Mouse (Mus musculus): ENCODE data around the gene Trp53bp2. TPM values are rescaled to one million over a fixed set of nuclear protein-coding genes. Genes with fewer than 3 reads are reported as not detected.

Gene Trp53bp2
- polyA plus RNA-seq, 1 experiment from 2014 or later: 24.1 TPM

DNA sequence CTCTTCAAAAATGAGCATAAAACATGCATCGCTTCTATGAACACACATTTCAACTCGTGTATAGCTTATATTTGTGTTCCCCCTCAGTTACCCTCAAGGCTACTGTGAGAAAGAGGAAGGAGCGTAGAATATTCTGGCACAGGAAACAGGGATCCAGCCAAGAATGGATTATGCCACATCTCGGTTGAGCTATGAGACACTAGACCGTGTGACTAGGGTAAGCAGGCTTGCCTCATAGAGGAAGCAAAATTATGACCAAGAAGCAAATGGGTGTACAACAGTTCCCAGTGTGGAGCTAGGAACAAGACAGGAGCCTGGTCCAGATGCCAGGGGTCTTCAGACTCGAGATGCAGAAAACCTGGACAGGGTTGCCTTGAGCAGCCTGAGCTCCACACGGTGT, 28.3 kb upstream of the Trp53bp2 start:
- Histone ChIP-seq H3K36me3 (ENCODE audit: poor library complexity, severe bottlenecking) (no peaks in the 10 kb centered on the region), H3K27me3 (no peaks in the 10 kb centered on the region), H3K4me1 (peaks cover 9% of the 10 kb centered on the region), H3K9ac (no peak overlapping the region), H3K9me3 (replicated peaks) (no peaks in the 10 kb centered on the region), H3K27ac (no peak overlapping the region), H3K4me2 (no peak overlapping the region), H3K4me3 (no peak overlapping the region)
- ATAC-seq: no peak
- 86% methylated on average over 7 of the region's 7 CpGs for WGBS

DNA sequence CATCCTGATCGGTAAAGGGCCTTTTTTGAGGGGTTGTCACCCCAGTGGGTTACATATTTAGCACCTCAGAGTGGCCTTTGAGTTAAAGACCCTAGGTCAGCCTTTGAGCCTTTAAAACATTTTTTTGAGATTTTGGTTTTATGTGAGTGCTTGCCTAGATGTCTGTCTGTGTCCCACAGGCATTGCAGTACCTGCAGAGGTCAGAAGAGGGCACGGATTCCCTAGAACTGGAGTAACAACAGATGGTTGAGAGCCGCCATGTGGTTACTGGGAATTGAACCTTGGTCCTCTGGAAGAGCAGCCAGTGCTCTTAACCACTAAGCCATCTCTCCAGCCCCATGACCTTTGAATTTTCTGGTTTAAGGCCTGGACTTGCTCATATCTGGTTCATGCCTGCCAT, 27.6 kb upstream of the Trp53bp2 start:
- ATAC-seq: no peak
- H3K9me3 ChIP-seq (replicated peaks): no peaks in the 10 kb centered on the region
- no peak overlapping the region for H3K9ac ChIP-seq
- no peak overlapping the region for H3K4me3 ChIP-seq
- peaks cover 6% of the 10 kb centered on the region; the same call in 1 of the 2 replicates for H3K4me1 ChIP-seq
- WGBS: 87% methylated on average over 3 of the region's 3 CpGs
- no peaks in the 10 kb centered on the region for H3K27me3 ChIP-seq
- H3K27ac ChIP-seq: no peak overlapping the region
- H3K4me2 ChIP-seq: no peak overlapping the region
- no peaks in the 10 kb centered on the region for H3K36me3 ChIP-seq (ENCODE audit: poor library complexity, severe bottlenecking)

DNA sequence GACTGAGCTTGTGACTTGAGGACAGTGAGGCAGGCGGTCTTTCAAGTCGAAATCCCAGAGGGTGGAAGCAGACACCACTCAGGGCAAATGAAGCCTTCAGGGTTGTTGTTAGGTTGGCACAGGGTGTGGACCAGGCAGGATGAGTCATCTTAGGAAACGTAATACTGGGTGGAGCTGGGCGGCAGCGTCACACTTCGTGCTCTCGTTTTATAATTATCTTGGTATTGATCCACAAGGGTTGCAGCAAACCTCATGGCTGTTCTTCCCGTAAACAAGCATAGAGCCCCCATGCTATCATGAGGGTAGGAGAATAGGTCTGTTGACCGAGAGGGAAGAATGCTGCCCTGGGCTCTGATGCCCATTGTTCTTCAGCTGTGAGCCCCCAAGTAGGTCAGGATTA, 25.9 kb upstream of the Trp53bp2 start:
- H3K4me2 ChIP-seq: no peak overlapping the region
- no peaks in the 10 kb centered on the region for H3K27me3 ChIP-seq
- no peaks in the 10 kb centered on the region for H3K9me3 ChIP-seq (replicated peaks)
- H3K4me1 ChIP-seq: peaks cover 6% of the 10 kb centered on the region; the same call in 1 of the 2 replicates
- no peak overlapping the region for H3K9ac ChIP-seq
- H3K36me3 ChIP-seq (ENCODE audit: poor library complexity, severe bottlenecking): no peaks in the 10 kb centered on the region
- no peak overlapping the region for H3K4me3 ChIP-seq
- WGBS: 12% methylated on average over 9 of the region's 9 CpGs
- no peak for ATAC-seq
- no peak overlapping the region for H3K27ac ChIP-seq

DNA sequence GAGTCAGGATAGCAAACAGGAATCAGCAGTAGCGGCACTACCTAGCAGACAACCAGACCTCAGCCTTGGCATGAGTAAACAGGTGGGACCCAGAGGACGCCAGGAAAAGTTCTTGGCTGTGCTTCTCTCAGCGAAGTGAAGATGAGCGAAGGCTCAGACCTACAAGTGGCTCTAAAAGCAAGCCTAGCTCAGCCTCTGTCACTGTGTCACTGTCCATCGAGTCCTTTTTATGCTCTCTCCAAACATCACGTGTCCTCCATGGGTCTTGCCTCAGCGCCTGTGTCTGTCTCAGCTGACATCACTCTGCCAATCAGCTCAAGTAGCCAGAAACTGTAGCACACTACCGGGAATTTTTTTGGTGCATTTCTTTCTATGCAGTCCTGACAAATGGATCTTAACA, 22.5 kb upstream of the Trp53bp2 start:
- no peaks in the 10 kb centered on the region for H3K27me3 ChIP-seq
- no peak for ATAC-seq

DNA sequence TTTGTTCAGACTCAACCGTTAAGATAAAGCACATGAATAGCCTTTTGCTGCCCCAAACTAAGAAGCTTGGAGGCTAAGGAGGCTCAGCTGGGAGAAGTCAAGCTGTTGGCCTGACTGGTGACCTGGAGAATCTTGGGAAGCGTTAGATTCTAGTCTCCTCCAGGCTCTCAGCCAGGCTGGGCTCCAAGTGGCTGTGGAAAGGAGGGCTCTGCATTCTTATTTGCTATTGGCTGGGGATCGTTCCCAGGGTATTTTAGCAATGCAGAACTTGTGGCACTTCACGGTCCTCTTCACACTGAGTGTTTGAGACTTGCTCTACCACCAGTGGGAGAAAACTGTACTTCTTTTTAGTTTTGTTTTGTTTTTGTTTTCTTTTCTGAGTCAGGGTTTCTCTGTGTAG, 20.2 kb upstream of the Trp53bp2 start:
- H3K9me3 ChIP-seq (replicated peaks): no peaks in the 10 kb centered on the region
- H3K27ac ChIP-seq: no peak overlapping the region
- no peak for ATAC-seq
- H3K36me3 ChIP-seq (ENCODE audit: poor library complexity, severe bottlenecking): no peaks in the 10 kb centered on the region
- H3K9ac ChIP-seq: no peak overlapping the region
- H3K27me3 ChIP-seq: no peaks in the 10 kb centered on the region
- no peaks in the 10 kb centered on the region for H3K4me1 ChIP-seq
- no peak overlapping the region for H3K4me3 ChIP-seq
- H3K4me2 ChIP-seq: no peak overlapping the region
- 51% methylated on average over 4 of the region's 4 CpGs for WGBS

More for the DNA sequence above, 22.5 kb upstream of the Trp53bp2 start:
- peaks cover 6% of the 10 kb centered on the region; the same call in 1 of the 2 replicates for H3K4me1 ChIP-seq
- H3K27ac ChIP-seq: no peak overlapping the region
- H3K9me3 ChIP-seq (replicated peaks): no peaks in the 10 kb centered on the region
- H3K4me2 ChIP-seq: no peak overlapping the region
- 95% methylated on average over 8 of the region's 8 CpGs for WGBS
- no peaks in the 10 kb centered on the region for H3K36me3 ChIP-seq (ENCODE audit: poor library complexity, severe bottlenecking)
- H3K9ac ChIP-seq: no peak overlapping the region
- H3K4me3 ChIP-seq: no peak overlapping the region

DNA sequence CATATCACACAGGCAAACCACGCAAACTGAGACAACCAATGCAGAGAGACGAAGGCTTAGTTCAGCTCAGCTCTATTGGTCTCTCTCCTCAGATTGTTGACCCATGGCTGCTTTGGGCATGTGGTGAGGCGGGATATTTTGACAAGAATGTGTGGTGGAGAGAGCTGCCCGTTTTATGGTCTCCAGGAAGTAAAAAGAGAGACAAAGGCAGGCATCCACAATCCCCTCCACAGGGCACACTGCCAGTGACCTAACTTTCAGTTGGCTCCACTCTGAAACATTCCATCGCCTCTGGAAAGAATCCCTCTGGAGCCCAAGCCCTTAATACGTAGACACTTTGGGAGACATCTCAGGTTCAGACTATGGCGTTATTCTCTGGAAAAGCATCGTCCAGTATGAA, 10.8 kb upstream of the Trp53bp2 start:
- no peaks in the 10 kb centered on the region for H3K9me3 ChIP-seq (replicated peaks)
- H3K4me2 ChIP-seq: no peak overlapping the region
- no peaks in the 10 kb centered on the region; the same call in 1 of the 2 replicates for H3K4me1 ChIP-seq
- ATAC-seq: no peak
- H3K27ac ChIP-seq: no peak overlapping the region
- no peaks in the 10 kb centered on the region for H3K27me3 ChIP-seq
- H3K4me3 ChIP-seq: no peak overlapping the region
- 70% methylated on average over 8 of the region's 8 CpGs for WGBS
- no peak overlapping the region for H3K9ac ChIP-seq
- H3K36me3 ChIP-seq (ENCODE audit: poor library complexity, severe bottlenecking): no peaks in the 10 kb centered on the region

DNA sequence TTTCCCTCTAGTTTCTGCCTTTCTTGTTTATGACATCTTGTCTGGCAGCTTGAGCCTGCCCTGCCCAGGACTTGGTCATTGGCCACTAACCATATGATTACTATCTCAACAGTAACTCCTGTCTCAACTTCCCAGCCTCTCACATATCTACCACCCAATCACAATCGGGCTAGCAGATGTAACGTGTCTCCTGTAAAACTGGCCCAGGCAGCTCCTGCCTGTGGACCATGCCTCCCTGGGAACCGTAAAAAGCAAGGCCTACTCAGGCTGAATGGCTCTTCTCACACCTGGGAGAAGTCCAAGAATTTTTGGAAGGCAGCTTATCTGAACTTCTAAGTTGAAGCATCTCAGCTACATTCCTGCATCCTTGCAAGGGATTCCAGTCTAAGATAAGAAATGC, 10.2 kb upstream of the Trp53bp2 start:
- H3K27me3 ChIP-seq: no peaks in the 10 kb centered on the region
- no peaks in the 10 kb centered on the region; the same call in 1 of the 2 replicates for H3K4me1 ChIP-seq
- 89% methylated on average over 3 of the region's 3 CpGs for WGBS
- H3K4me2 ChIP-seq: no peak overlapping the region
- H3K9ac ChIP-seq: no peak overlapping the region
- H3K4me3 ChIP-seq: no peak overlapping the region
- no peaks in the 10 kb centered on the region for H3K9me3 ChIP-seq (replicated peaks)
- H3K36me3 ChIP-seq (ENCODE audit: poor library complexity, severe bottlenecking): no peaks in the 10 kb centered on the region
- H3K27ac ChIP-seq: no peak overlapping the region
- no peak for ATAC-seq

DNA sequence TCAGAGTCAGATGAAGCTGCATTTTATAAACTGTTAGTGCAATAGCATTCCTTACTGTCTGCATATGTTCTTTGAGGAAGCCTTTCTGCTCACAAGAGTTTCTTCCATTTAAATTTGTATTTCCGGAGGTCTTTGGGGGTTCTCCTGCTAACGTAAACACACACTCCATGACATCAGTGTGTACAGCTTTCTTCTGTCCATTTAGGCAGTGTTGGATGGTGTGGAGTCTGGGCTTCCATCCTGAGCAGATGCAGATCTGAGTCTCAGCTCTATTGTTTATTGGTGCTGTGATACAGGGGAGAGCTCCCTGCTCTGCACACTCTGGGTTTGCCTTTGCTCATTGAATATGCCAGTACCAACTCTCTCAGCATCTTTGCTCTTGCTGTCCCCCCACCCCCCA, 9.8 kb upstream of the Trp53bp2 start:
- Histone ChIP-seq H3K4me1 (no peaks in the 10 kb centered on the region; the same call in 1 of the 2 replicates), H3K36me3 (ENCODE audit: poor library complexity, severe bottlenecking) (no peaks in the 10 kb centered on the region), H3K4me2 (no peak overlapping the region), H3K27me3 (no peaks in the 10 kb centered on the region), H3K9me3 (replicated peaks) (no peaks in the 10 kb centered on the region), H3K27ac (no peak overlapping the region), H3K4me3 (no peak overlapping the region), H3K9ac (no peak overlapping the region)
- 92% methylated on average over 2 of the region's 2 CpGs for WGBS
- ATAC-seq: no peak

DNA sequence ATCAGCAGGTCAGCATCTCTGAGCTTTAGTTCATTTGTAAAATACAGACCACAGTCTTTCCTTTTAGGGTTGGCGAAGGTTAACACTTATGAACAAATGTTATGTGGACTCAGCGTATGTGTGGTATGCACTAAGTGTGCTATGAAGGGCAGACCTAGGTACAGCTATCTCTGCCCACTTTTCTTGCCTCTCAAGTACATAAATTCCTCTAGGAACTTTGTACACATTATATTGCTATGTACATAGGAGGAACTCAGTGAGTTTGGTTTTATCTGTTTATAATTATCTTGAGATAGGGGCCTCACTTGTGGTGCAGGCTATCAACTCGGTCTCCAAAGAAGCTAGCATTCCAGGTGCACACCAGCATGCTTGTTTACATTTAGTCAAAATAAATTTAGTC, 9.1 kb upstream of the Trp53bp2 start:
- H3K36me3 ChIP-seq (ENCODE audit: poor library complexity, severe bottlenecking): no peaks in the 10 kb centered on the region
- no peak for ATAC-seq
- no peak overlapping the region for H3K4me3 ChIP-seq
- no peaks in the 10 kb centered on the region for H3K27me3 ChIP-seq
- H3K4me1 ChIP-seq: no peaks in the 10 kb centered on the region; the same call in 1 of the 2 replicates
- no peak overlapping the region for H3K4me2 ChIP-seq
- no peaks in the 10 kb centered on the region for H3K9me3 ChIP-seq (replicated peaks)
- WGBS: 86% methylated on average over 3 of the region's 3 CpGs
- no peak overlapping the region for H3K27ac ChIP-seq
- H3K9ac ChIP-seq: no peak overlapping the region

DNA sequence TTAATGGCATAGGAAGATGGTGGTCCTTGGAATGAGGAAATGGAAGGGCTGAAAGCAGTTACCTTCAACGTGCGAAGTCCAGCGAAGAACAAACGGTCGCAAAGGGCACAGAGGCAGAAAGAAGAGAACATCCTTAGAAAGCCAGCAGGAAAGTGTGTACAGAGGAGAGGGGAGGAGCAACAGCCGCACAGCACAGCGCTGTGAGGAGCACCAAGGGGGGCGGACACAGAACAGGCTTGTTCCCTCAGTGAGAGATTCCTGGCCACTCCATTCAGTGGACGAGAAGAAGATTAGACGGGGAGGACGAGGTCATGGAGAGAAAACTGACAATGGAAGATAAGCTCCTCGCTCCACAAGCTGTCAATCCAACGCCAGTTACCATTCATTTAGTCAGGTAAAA, 5.9 kb upstream of the Trp53bp2 start:
- Histone ChIP-seq H3K4me1 (peaks cover 4% of the 10 kb centered on the region; the same call in 1 of the 2 replicates), H3K36me3 (ENCODE audit: poor library complexity, severe bottlenecking) (no peaks in the 10 kb centered on the region), H3K27ac (no peak overlapping the region), H3K9me3 (replicated peaks) (no peaks in the 10 kb centered on the region), H3K4me3 (no peak overlapping the region), H3K27me3 (no peaks in the 10 kb centered on the region), H3K9ac (no peak overlapping the region), H3K4me2 (no peak overlapping the region)
- ATAC-seq: no peak
- 52% methylated on average over 13 of the region's 13 CpGs for WGBS

DNA sequence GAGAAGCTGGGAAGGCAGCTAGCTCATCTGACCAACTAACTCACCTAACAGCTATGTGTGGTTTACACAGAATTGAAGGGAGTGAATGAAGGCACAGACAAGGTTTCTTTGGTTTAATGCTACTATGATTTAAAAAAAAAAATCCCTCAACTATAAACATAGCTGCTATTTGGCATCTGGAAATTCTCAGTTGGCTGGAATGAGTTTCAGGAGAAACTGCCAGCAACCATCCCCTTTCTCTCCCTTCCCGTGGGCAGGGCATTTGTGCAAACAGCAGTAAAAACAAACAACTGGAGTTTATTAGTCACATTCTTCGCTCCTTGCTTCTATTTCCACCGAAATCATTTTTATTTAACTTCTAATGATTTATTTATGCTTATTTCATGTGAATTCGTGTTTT, 2.4 kb upstream of the Trp53bp2 start:
- no peak for ATAC-seq
- Histone ChIP-seq H3K27me3 (no peaks in the 10 kb centered on the region), H3K4me2 (no peak overlapping the region), H3K27ac (no peak overlapping the region), H3K36me3 (ENCODE audit: poor library complexity, severe bottlenecking) (no peaks in the 10 kb centered on the region), H3K9ac (no peak overlapping the region), H3K4me1 (peaks cover 25% of the 10 kb centered on the region), H3K4me3 (no peak overlapping the region), H3K9me3 (replicated peaks) (no peaks in the 10 kb centered on the region)
- WGBS: 88% methylated on average over 4 of the region's 4 CpGs

DNA sequence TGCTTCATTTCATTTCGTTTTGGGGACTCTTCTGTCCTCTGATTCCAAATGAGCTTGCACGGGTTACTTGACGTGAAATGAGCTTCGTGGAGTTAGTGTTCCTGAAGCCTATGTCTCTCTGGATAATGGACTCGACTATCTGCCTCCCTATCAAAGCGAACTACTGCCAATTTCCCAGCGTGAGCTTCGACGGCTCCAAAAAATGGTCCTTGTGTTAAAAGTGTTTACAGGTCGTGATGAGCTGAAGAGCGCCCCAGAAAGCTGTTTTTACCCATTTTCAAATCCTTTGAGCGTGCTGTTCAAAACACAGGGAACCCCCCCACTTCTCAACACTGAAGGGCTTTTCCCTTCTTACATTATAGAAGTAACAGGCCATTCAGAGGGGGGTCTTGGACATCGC, 729 bp upstream of the Trp53bp2 start:
- WGBS: 3% methylated on average over 13 of the region's 13 CpGs

DNA sequence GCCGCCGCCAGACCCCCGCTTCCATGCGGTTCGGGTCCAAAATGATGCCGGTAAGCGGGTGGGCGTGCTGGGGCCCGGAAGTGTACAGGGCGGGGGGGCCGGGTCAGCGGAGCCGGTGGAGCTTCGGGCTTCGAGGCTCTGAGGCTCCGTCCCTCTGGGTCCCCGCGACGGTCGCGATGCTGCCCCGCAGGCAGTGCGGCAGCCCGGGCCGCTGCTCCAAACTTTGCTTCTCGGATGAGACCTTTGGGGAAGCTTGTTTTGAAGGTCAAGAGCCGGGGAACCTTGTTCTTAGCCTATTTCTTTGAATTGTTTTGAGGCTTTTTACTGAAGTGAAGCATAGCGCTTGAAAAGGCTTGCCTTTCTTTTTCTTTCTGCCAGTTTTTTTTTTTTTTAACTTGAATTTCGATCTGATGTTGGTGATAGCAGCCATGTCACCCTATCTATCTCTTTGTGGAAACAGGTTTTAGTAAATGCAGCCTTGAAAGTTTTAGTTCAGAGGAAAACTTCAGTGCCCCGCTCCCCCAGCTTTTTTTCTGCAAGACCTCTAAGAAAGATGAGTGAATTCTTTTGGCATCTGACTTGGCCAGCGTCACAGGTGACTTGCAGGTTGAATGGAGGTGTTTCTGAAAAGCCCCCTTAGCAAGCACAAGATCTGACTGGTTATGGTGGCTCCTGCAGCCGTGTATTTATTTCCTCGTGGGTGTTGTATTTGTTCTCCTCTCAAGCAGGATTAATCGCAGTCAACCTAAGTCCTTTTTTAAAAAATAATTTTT, 615 bp downstream of the Trp53bp2 start:
- H3K4me1 ChIP-seq: peaks cover 44% of the 10 kb centered on the region
- 2% methylated on average over 33 of the region's 34 CpGs for WGBS

More for the DNA sequence above, 729 bp upstream of the Trp53bp2 start:
- H3K4me2 ChIP-seq: peak overlapping the region; percentile 83
- H3K4me3 ChIP-seq: peak overlapping the region; percentile 84
- H3K9me3 ChIP-seq (replicated peaks): no peaks in the 10 kb centered on the region
- peaks cover 36% of the 10 kb centered on the region for H3K4me1 ChIP-seq
- peak overlapping the region; percentile 94 for H3K27ac ChIP-seq
- ATAC-seq: no peak
- H3K9ac ChIP-seq: peak overlapping the region; percentile 93
- no peaks in the 10 kb centered on the region for H3K27me3 ChIP-seq
- no peaks in the 10 kb centered on the region for H3K36me3 ChIP-seq (ENCODE audit: poor library complexity, severe bottlenecking)

More for the DNA sequence above, 615 bp downstream of the Trp53bp2 start:
- H3K4me2 ChIP-seq: peak overlapping the region; percentile 83
- H3K36me3 ChIP-seq (ENCODE audit: poor library complexity, severe bottlenecking): no peaks in the 10 kb centered on the region
- no peaks in the 10 kb centered on the region for H3K27me3 ChIP-seq
- no peaks in the 10 kb centered on the region for H3K9me3 ChIP-seq (replicated peaks)
- peak; percentile 66 for ATAC-seq
- peak overlapping the region; percentile 93 for H3K9ac ChIP-seq
- peak overlapping the region; percentile 84 for H3K4me3 ChIP-seq
- H3K27ac ChIP-seq: peak overlapping the region; percentile 94

All from forebrain, embryonic 13.5 days (tissue).